Mouse (Mus musculus): ENCODE results near the gene Gm10300.

GRCm38 (mm10) chr4:132108221-132108620 lies 33.7 kb downstream of the Gm10300 start:
- TF ChIP-seq CTCF (IDR thresholded peaks at IDR 0.05): no peak
- no peak for TF ChIP-seq EP300 (IDR thresholded peaks at IDR 0.05)

All from lung, postnatal 0 days (tissue).